Mouse (Mus musculus) limb, embryonic 15.5 days (tissue): Measurements from ENCODE around the gene Tank. TPM values are rescaled to one million over a fixed set of nuclear protein-coding genes. Genes with fewer than 3 reads are reported as not detected.

Source experiments
- ATAC-seq: fragments of 200-750 bp; cut with Nextera tagmentation; 2 replicates; pipeline ENCODE4 v1.8.0; 2017; ENCODE audit warnings: low read depth, moderate TSS enrichment; ENCODE audit not compliant: insufficient number of reproducible peaks, low FRiP score, low TSS enrichment
- H3K27ac ChIP-seq: fragments of 300-500 bp; sonication (generic); 2 replicates; pipeline ENCODE4 v1.5.1; 2015; ENCODE audit warnings: moderate library complexity, mild to moderate bottlenecking, inconsistent platforms
- H3K27me3 ChIP-seq: fragments of 300-500 bp; sonication (generic); 2 replicates; pipeline ENCODE4 v1.6.1; 2015; ENCODE audit warnings: inconsistent platforms
- H3K36me3 ChIP-seq: fragments of 300-500 bp; sonication (generic); 2 replicates; pipeline ENCODE4 v1.6.1; 2015; ENCODE audit warnings: inconsistent platforms
- H3K4me1 ChIP-seq: fragments of 300-500 bp; sonication (generic); 2 replicates; pipeline ENCODE4 v1.6.1; 2015; ENCODE audit warnings: inconsistent platforms
- H3K4me2 ChIP-seq: fragments of 300-500 bp; sonication (generic); 2 replicates; pipeline ENCODE4 v1.6.1; 2015; ENCODE audit warnings: mild to moderate bottlenecking, inconsistent platforms
- H3K4me3 ChIP-seq: fragments of 300-500 bp; sonication (generic); 2 replicates; pipeline ENCODE4 v1.5.1; 2015; ENCODE audit warnings: mild to moderate bottlenecking, inconsistent platforms
- H3K9ac ChIP-seq: fragments of 300-500 bp; sonication (generic); 2 replicates; pipeline ENCODE4 v1.6.1; 2015; ENCODE audit warnings: inconsistent platforms
- H3K9me3 ChIP-seq: fragments of 300-500 bp; sonication (generic); 2 replicates; pipeline ENCODE4 v1.6.1; 2016; ENCODE audit warnings: inconsistent platforms
- WGBS: fragments of 180-500 bp; shearing (Covaris S2); methylation state at CpG from one replicate; pipeline ENCODE4 v1.1.7; 2015; 5-methylcytosine and 5-hydroxymethylcytosine counted together
- polyA plus RNA-seq: library from polyadenylated mRNA; unstranded; fragments of >200 nt; fragmentation: Nextera tagmentation; extraction: Ambion mirVana; gene quantifications from 2 replicates; pipeline ENCODE4 v1.2.1, GENCODE M21; 2015

Gene Tank
- polyA plus RNA-seq, 1 experiment from 2014 or later: 28.0 TPM

- H3K4me2 ChIP-seq: no peak overlapping the region
- H3K27me3 ChIP-seq: no peaks in the 10 kb centered on the region
- WGBS: 90% methylated on average over 5 of the region's 5 CpGs
- no peak overlapping the region for H3K27ac ChIP-seq
- H3K4me3 ChIP-seq: no peak overlapping the region
- H3K36me3 ChIP-seq: no peaks in the 10 kb centered on the region
- ATAC-seq: no peak
- no peaks in the 10 kb centered on the region for H3K4me1 ChIP-seq
- no peaks in the 10 kb centered on the region for H3K9me3 ChIP-seq
- H3K9ac ChIP-seq: no peak overlapping the region
Measured at GRCm38 (mm10) chr2:61582578-61583315, 4.4 kb downstream of the Tank start.

- H3K9me3 ChIP-seq: no peaks in the 10 kb centered on the region
- no peak overlapping the region for H3K4me2 ChIP-seq
- H3K27ac ChIP-seq: no peak overlapping the region
- no peak overlapping the region for H3K9ac ChIP-seq
- no peak overlapping the region for H3K4me3 ChIP-seq
- WGBS: 69% methylated on average over 1 of the region's 1 CpGs
- no peak for ATAC-seq
- H3K27me3 ChIP-seq: no peaks in the 10 kb centered on the region
- no peaks in the 10 kb centered on the region for H3K36me3 ChIP-seq
- no peaks in the 10 kb centered on the region for H3K4me1 ChIP-seq
Measured at GRCm38 (mm10) chr2:61585447-61585846, 7.1 kb downstream of the Tank start.

- H3K4me3 ChIP-seq: no peak overlapping the region
- no peak overlapping the region for H3K27ac ChIP-seq
- no peaks in the 10 kb centered on the region for H3K9me3 ChIP-seq
- no peaks in the 10 kb centered on the region for H3K4me1 ChIP-seq
- ATAC-seq: no peak
- H3K9ac ChIP-seq: no peak overlapping the region
- no peak overlapping the region for H3K4me2 ChIP-seq
- no peaks in the 10 kb centered on the region for H3K27me3 ChIP-seq
- 92% methylated on average over 3 of the region's 3 CpGs for WGBS
- H3K36me3 ChIP-seq: no peaks in the 10 kb centered on the region
Measured at GRCm38 (mm10) chr2:61586166-61586565, 7.8 kb downstream of the Tank start.

GRCm38 (mm10) chr2:61590751-61591150 lies 12.4 kb downstream of the Tank start:
- H3K4me2 ChIP-seq: no peak overlapping the region
- WGBS: 80% methylated on average over 2 of the region's 2 CpGs
- no peaks in the 10 kb centered on the region for H3K9me3 ChIP-seq
- H3K9ac ChIP-seq: no peak overlapping the region
- no peak overlapping the region for H3K27ac ChIP-seq
- no peaks in the 10 kb centered on the region for H3K4me1 ChIP-seq
- H3K36me3 ChIP-seq: no peaks in the 10 kb centered on the region
- no peaks in the 10 kb centered on the region for H3K27me3 ChIP-seq
- ATAC-seq: no peak
- no peak overlapping the region for H3K4me3 ChIP-seq

GRCm38 (mm10) chr2:61592095-61592494 lies 13.7 kb downstream of the Tank start:
- Histone ChIP-seq H3K27me3 (no peaks in the 10 kb centered on the region), H3K4me1 (no peaks in the 10 kb centered on the region), H3K4me2 (no peak overlapping the region), H3K9me3 (no peaks in the 10 kb centered on the region), H3K4me3 (no peak overlapping the region), H3K9ac (no peak overlapping the region), H3K27ac (no peak overlapping the region), H3K36me3 (no peaks in the 10 kb centered on the region)
- ATAC-seq: no peak
- 87% methylated on average over 3 of the region's 3 CpGs for WGBS

GRCm38 (mm10) chr2:61592699-61593029 lies 14.3 kb downstream of the Tank start:
- Histone ChIP-seq H3K27me3 (no peaks in the 10 kb centered on the region), H3K27ac (peak overlapping the region; percentile 90), H3K9ac (no peak overlapping the region; the same call in 1 of the 2 replicates), H3K4me1 (no peaks in the 10 kb centered on the region), H3K4me2 (peak overlapping the region; percentile 53), H3K4me3 (peak overlapping the region; percentile 84), H3K9me3 (no peaks in the 10 kb centered on the region), H3K36me3 (no peaks in the 10 kb centered on the region)
- no peak for ATAC-seq
- 14% methylated on average over 5 of the region's 5 CpGs for WGBS

GRCm38 (mm10) chr2:61593030-61593811 lies 14.8 kb downstream of the Tank start:
- peak; percentile 87 for ATAC-seq

GRCm38 (mm10) chr2:61593871-61594304 lies 15.5 kb downstream of the Tank start:
- H3K9me3 ChIP-seq: no peaks in the 10 kb centered on the region
- H3K27me3 ChIP-seq: no peaks in the 10 kb centered on the region
- ATAC-seq: no peak
- peak overlapping the region; percentile 29; the same call in 1 of the 2 replicates for H3K27ac ChIP-seq
- WGBS: 2% methylated on average over 12 of the region's 12 CpGs
- H3K9ac ChIP-seq: peak overlapping the region; percentile 81; the same call in 1 of the 2 replicates
- no peaks in the 10 kb centered on the region for H3K36me3 ChIP-seq
- no peaks in the 10 kb centered on the region for H3K4me1 ChIP-seq
- H3K4me2 ChIP-seq: peak overlapping the region; percentile 53
- peak overlapping the region; percentile 84 for H3K4me3 ChIP-seq

More at GRCm38 (mm10) chr2:61593030-61593811, 14.8 kb downstream of the Tank start:
- WGBS: under 1% methylated on average over 62 of the region's 62 CpGs
- Histone ChIP-seq H3K27ac (peak overlapping the region; percentile 90), H3K4me3 (peak overlapping the region; percentile 84), H3K27me3 (no peaks in the 10 kb centered on the region), H3K9me3 (no peaks in the 10 kb centered on the region), H3K9ac (peak overlapping the region; percentile 81), H3K4me2 (peak overlapping the region; percentile 53), H3K4me1 (no peaks in the 10 kb centered on the region), H3K36me3 (no peaks in the 10 kb centered on the region)

GRCm38 (mm10) chr2:61599730-61600129 lies 21.3 kb downstream of the Tank start:
- Histone ChIP-seq H3K4me3 (no peak overlapping the region), H3K4me2 (no peak overlapping the region), H3K9ac (no peak overlapping the region), H3K36me3 (no peaks in the 10 kb centered on the region), H3K9me3 (no peaks in the 10 kb centered on the region), H3K27ac (no peak overlapping the region), H3K4me1 (no peaks in the 10 kb centered on the region), H3K27me3 (no peaks in the 10 kb centered on the region)
- 84% methylated on average over 1 of the region's 1 CpGs for WGBS
- no peak for ATAC-seq

- no peaks in the 10 kb centered on the region for H3K36me3 ChIP-seq
- ATAC-seq: no peak
- no peaks in the 10 kb centered on the region for H3K27me3 ChIP-seq
- H3K9ac ChIP-seq: no peak overlapping the region
- H3K4me2 ChIP-seq: no peak overlapping the region
- H3K4me3 ChIP-seq: no peak overlapping the region
- H3K4me1 ChIP-seq: no peaks in the 10 kb centered on the region
- no peak overlapping the region for H3K27ac ChIP-seq
- no peaks in the 10 kb centered on the region for H3K9me3 ChIP-seq
- WGBS: 71% methylated on average over 3 of the region's 3 CpGs
Measured at GRCm38 (mm10) chr2:61603461-61603860, 25.1 kb downstream of the Tank start.

GRCm38 (mm10) chr2:61606942-61607341 lies 28.6 kb downstream of the Tank start:
- 100% methylated on average over 1 of the region's 1 CpGs for WGBS
- Histone ChIP-seq H3K9ac (no peak overlapping the region), H3K4me2 (no peak overlapping the region), H3K36me3 (peaks cover 4% of the 10 kb centered on the region; the same call in 1 of the 2 replicates), H3K27me3 (no peaks in the 10 kb centered on the region), H3K27ac (no peak overlapping the region), H3K4me1 (no peaks in the 10 kb centered on the region), H3K9me3 (no peaks in the 10 kb centered on the region), H3K4me3 (no peak overlapping the region)
- no peak for ATAC-seq

- Histone ChIP-seq H3K4me2 (no peak overlapping the region), H3K27ac (no peak overlapping the region), H3K27me3 (no peaks in the 10 kb centered on the region), H3K4me3 (no peak overlapping the region), H3K9ac (no peak overlapping the region), H3K4me1 (no peaks in the 10 kb centered on the region), H3K9me3 (peaks cover 4% of the 10 kb centered on the region; the same call in 1 of the 2 replicates), H3K36me3 (peaks cover 22% of the 10 kb centered on the region)
- ATAC-seq: no peak
Measured at GRCm38 (mm10) chr2:61623996-61624395, 45.6 kb downstream of the Tank start.
